Mouse (Mus musculus): ENCODE results near the gene Fcrl6. TPM values are rescaled to one million over a fixed set of nuclear protein-coding genes. Genes with fewer than 3 reads are reported as not detected.

Fcrl6 gene
- polyA plus RNA-seq, 1 experiment from 2014 or later: not detected

Other genes starting within 250 kb of the Fcrl6 start
- 6.1 and 6.4 TPM in 2 replicates for gene Pigm, start 226.0 kb downstream of the Fcrl6 start, polyA plus RNA-seq (2015; fragmentation: Nextera tagmentation; extraction: Ambion mirVana)
- 0.59 and 0.91 TPM in 2 replicates for gene Slamf9, start 127.2 kb downstream of the Fcrl6 start, polyA plus RNA-seq (2015; fragmentation: Nextera tagmentation; extraction: Ambion mirVana)
- 51.6 and 55.3 TPM in 2 replicates for gene Igsf9, start 120.8 kb downstream of the Fcrl6 start, polyA plus RNA-seq (2015; fragmentation: Nextera tagmentation; extraction: Ambion mirVana)
- gene Tagln2, start 102.5 kb downstream of the Fcrl6 start, polyA plus RNA-seq (2015; fragmentation: Nextera tagmentation; extraction: Ambion mirVana): 377 and 446 TPM in 2 replicates
- 2.6 and 3.1 TPM in 2 replicates for gene Cfap45, start 81.8 kb downstream of the Fcrl6 start, polyA plus RNA-seq (2015; fragmentation: Nextera tagmentation; extraction: Ambion mirVana)
- gene Vsig8, start 46.6 kb downstream of the Fcrl6 start, polyA plus RNA-seq (2015; fragmentation: Nextera tagmentation; extraction: Ambion mirVana): 1.6 and 2.5 TPM in 2 replicates
- 0.39 and 0.45 TPM in 2 replicates for gene Slamf8, start 12.0 kb downstream of the Fcrl6 start, polyA plus RNA-seq (2015; fragmentation: Nextera tagmentation; extraction: Ambion mirVana)
- 12.7 and 13.7 TPM in 2 replicates for gene Dusp23, start 30.4 kb upstream of the Fcrl6 start, polyA plus RNA-seq (2015; fragmentation: Nextera tagmentation; extraction: Ambion mirVana)
- 3.4 and 4.0 TPM in 2 replicates for gene Crp, start 95.5 kb upstream of the Fcrl6 start, polyA plus RNA-seq (2015; fragmentation: Nextera tagmentation; extraction: Ambion mirVana)